Mouse (Mus musculus) neural tube, embryonic 14.5 days (tissue): ENCODE data around the gene Pecam1. TPM values are rescaled to one million over a fixed set of nuclear protein-coding genes. Genes with fewer than 3 reads are reported as not detected.

Source experiments
- ATAC-seq: fragments of 200-750 bp; cut with Nextera tagmentation; 2 replicates; pipeline ENCODE4 v1.8.0; 2017; ENCODE audit warnings: low read depth, mild to moderate bottlenecking, moderate TSS enrichment, moderate library complexity
- H3K27ac ChIP-seq: fragments of 300-500 bp; sonication (generic); 2 replicates; pipeline ENCODE4 v1.5.1; 2014; ENCODE audit warnings: low read depth, mild to moderate bottlenecking, control low read depth, low read length, moderate library complexity, mixed read lengths
- H3K27me3 ChIP-seq: fragments of 300-500 bp; sonication (generic); 2 replicates; pipeline ENCODE4 v1.6.1; 2014; ENCODE audit warnings: low read length; ENCODE audit not compliant: control insufficient read depth, insufficient read depth
- H3K36me3 ChIP-seq: fragments of 300-500 bp; sonication (generic); 2 replicates; pipeline ENCODE4 v1.6.1; 2014; ENCODE audit warnings: low read length, mixed read lengths; ENCODE audit not compliant: control insufficient read depth, insufficient read depth
- H3K4me1 ChIP-seq: fragments of 300-500 bp; sonication (generic); 2 replicates; pipeline ENCODE4 v1.6.1; 2014; ENCODE audit warnings: low read length; ENCODE audit not compliant: control insufficient read depth, insufficient read depth
- H3K4me2 ChIP-seq: fragments of 300-500 bp; sonication (generic); 2 replicates; pipeline ENCODE4 v1.6.1; 2014; ENCODE audit warnings: mild to moderate bottlenecking, low read depth, low read length, control low read depth
- H3K4me3 ChIP-seq: fragments of 300-500 bp; sonication (generic); 2 replicates; pipeline ENCODE4 v1.5.1; 2014; ENCODE audit warnings: low read depth, low read length, control low read depth, mixed read lengths
- H3K9ac ChIP-seq: fragments of 300-500 bp; sonication (generic); replicated peaks from 2 replicates; pipeline ENCODE4 v1.6.1; 2014; ENCODE audit warnings: low read depth, mild to moderate bottlenecking, control low read depth, low read length, mixed read lengths
- H3K9me3 ChIP-seq: fragments of 300-500 bp; sonication (generic); 2 replicates; pipeline ENCODE4 v1.6.1; 2016; ENCODE audit warnings: low read length; ENCODE audit not compliant: control insufficient read depth
- WGBS: fragments of 180-500 bp; shearing (Covaris S2); extraction: QIAGEN DNeasy Blood & Tissue Kit; methylation state at CpG from one replicate; pipeline ENCODE4 v1.1.7; 2014; 5-methylcytosine and 5-hydroxymethylcytosine counted together
- polyA plus RNA-seq: library from polyadenylated mRNA; unstranded; fragments of >200 nt; fragmentation: Nextera tagmentation; extraction: Ambion mirVana; gene quantifications from 2 replicates; pipeline ENCODE4 v1.2.1, GENCODE M21; 2014

Pecam1 gene
- polyA plus RNA-seq, 1 experiment from 2014 or later = 9.4 TPM

- Histone ChIP-seq H3K36me3 (no peaks in the 10 kb centered on the region), H3K4me2 (no peak overlapping the region), H3K4me3 (no peak overlapping the region), H3K9ac (no peak overlapping the region), H3K9me3 (no peaks in the 10 kb centered on the region), H3K27me3 (no peaks in the 10 kb centered on the region), H3K27ac (no peak overlapping the region), H3K4me1 (peaks cover 10% of the 10 kb centered on the region)
- WGBS = 70% methylated on average over 4 of the region's 4 CpGs
- ATAC-seq = no peak
These were observed 73.1 kb downstream of the Pecam1 start for GRCm38 (mm10) chr11:106677331-106677730.

DNA sequence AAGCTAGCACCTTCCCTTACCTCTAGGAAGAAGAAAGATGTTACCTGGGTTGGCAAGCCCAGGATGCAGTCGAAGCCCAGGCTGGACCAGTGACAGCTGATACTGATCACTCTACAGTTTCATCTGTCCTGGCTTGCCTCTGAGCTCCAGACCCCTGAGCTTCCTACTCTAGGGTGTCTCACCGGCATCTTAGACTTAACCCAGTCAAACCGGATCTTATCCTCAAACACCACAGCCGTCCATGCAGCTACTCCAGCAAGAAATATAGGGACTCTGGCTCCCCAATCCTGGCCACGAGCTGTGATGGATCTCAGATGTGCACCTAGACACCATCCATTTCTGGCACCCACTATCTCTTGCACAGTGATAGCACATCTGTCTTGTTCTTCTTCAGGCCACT lies 74.6 kb downstream of the Pecam1 start:
- no peak for ATAC-seq
- H3K9ac ChIP-seq = no peak overlapping the region
- no peak overlapping the region for H3K4me3 ChIP-seq
- no peaks in the 10 kb centered on the region for H3K27me3 ChIP-seq
- no peak overlapping the region for H3K4me2 ChIP-seq
- peaks cover 10% of the 10 kb centered on the region for H3K4me1 ChIP-seq
- H3K9me3 ChIP-seq = no peaks in the 10 kb centered on the region
- no peaks in the 10 kb centered on the region for H3K36me3 ChIP-seq
- 88% methylated on average over 5 of the region's 5 CpGs for WGBS
- no peak overlapping the region for H3K27ac ChIP-seq

DNA sequence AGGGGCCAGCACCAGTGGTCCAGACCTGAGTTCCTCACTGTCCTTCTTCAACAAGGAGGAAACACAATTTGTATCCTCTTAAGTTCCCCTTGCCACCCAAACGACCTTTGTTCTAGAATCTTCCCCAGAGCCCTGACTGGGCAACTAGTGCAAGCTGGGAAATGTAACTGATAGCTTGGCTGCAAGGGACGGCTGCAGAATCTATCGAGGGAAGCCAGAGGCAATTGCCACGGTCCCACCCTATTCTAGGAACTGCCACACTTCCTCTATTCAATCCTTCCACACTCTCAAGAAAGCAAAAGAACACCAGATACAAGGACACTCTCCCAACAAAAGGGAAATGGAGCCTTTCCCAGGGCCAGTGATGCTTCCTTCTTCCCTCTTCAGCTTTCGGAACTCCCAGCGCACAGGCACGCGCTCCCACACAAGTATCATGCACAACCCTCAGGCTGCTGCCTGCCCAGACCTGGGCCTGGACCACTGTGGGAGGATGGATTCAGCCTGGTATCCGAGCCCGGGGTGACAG lies 75.2 kb downstream of the Pecam1 start:
- no peak for ATAC-seq
- H3K9me3 ChIP-seq = no peaks in the 10 kb centered on the region
- H3K27me3 ChIP-seq = no peaks in the 10 kb centered on the region
- H3K4me1 ChIP-seq = peaks cover 10% of the 10 kb centered on the region
- 61% methylated on average over 10 of the region's 10 CpGs for WGBS
- H3K4me3 ChIP-seq = no peak overlapping the region
- no peaks in the 10 kb centered on the region for H3K36me3 ChIP-seq
- peak overlapping the region; percentile 11; the same call in 1 of the 2 replicates for H3K9ac ChIP-seq
- no peak overlapping the region; the same call in 1 of the 2 replicates for H3K4me2 ChIP-seq
- H3K27ac ChIP-seq = peak overlapping the region; percentile 74

GRCm38 (mm10) chr11:106674612-106675153 lies 75.7 kb downstream of the Pecam1 start:
- peak overlapping the region; percentile 74 for H3K27ac ChIP-seq
- no peaks in the 10 kb centered on the region for H3K27me3 ChIP-seq
- H3K9me3 ChIP-seq = no peaks in the 10 kb centered on the region
- peak overlapping the region; percentile 11; the same call in 1 of the 2 replicates for H3K9ac ChIP-seq
- peak; percentile 86; the same call in 1 of the 2 replicates for ATAC-seq
- peaks cover 12% of the 10 kb centered on the region for H3K4me1 ChIP-seq
- H3K4me3 ChIP-seq = no peak overlapping the region
- H3K36me3 ChIP-seq = no peaks in the 10 kb centered on the region
- WGBS = 5% methylated on average over 9 of the region's 9 CpGs
- H3K4me2 ChIP-seq = peak overlapping the region; percentile 26; the same call in 1 of the 2 replicates

DNA sequence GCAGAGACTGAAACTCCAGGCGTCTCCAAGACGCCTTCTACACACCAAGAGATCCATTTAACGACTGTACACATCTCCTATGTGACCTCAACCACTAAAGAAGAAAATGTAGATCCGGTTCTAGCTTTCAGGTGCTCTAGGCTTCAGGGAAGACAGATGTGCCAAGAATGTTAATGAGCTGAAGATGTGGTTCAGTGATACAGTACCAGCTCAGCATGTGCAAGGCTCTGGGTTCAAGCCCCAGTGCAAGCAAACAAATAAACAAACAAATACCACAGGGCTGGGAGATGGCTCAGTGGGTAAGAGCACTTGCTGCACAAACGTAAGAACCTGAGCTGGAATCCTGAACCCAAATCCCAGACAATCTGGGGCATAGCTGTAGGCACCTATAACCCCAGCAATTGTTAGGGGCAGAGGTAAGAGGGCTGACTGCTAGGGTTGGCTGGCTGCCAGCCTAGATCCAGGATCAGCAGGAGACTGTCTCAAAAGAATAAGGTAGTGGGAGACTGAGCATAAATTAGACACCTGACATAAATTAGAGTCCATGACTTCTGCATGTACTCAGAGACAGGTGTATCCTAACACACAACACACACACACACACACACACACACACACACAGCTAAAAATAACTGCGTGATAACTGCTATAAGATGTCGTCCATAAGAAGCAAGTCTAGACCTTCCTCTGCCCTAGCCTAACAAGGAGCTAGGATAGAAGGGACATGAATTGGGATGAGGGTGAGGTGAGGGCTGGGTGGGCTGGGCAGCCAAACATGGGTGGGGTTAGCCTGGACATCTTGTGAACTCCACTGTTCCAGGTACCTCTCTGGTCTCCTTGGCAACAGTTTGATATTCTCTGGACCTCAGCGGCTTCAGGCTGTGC lies 76.5 kb downstream of the Pecam1 start:
- peak overlapping the region; percentile 74 for H3K27ac ChIP-seq
- no peaks in the 10 kb centered on the region for H3K9me3 ChIP-seq
- no peaks in the 10 kb centered on the region for H3K27me3 ChIP-seq
- no peak overlapping the region for H3K9ac ChIP-seq
- H3K4me3 ChIP-seq = no peak overlapping the region
- peak overlapping the region; percentile 26; the same call in 1 of the 2 replicates for H3K4me2 ChIP-seq
- peaks cover 14% of the 10 kb centered on the region for H3K4me1 ChIP-seq
- WGBS = 71% methylated on average over 8 of the region's 8 CpGs
- peak; percentile 26; the same call in 1 of the 2 replicates for ATAC-seq
- H3K36me3 ChIP-seq = no peaks in the 10 kb centered on the region

- H3K4me3 ChIP-seq = no peak overlapping the region
- no peak overlapping the region for H3K4me2 ChIP-seq
- H3K9me3 ChIP-seq = no peaks in the 10 kb centered on the region
- no peak overlapping the region for H3K27ac ChIP-seq
- ATAC-seq = no peak
- 89% methylated on average over 5 of the region's 5 CpGs for WGBS
- no peaks in the 10 kb centered on the region for H3K36me3 ChIP-seq
- H3K4me1 ChIP-seq = peaks cover 14% of the 10 kb centered on the region
- H3K9ac ChIP-seq = no peak overlapping the region
- H3K27me3 ChIP-seq = no peaks in the 10 kb centered on the region
These were observed 77.4 kb downstream of the Pecam1 start for GRCm38 (mm10) chr11:106672919-106673505.

DNA sequence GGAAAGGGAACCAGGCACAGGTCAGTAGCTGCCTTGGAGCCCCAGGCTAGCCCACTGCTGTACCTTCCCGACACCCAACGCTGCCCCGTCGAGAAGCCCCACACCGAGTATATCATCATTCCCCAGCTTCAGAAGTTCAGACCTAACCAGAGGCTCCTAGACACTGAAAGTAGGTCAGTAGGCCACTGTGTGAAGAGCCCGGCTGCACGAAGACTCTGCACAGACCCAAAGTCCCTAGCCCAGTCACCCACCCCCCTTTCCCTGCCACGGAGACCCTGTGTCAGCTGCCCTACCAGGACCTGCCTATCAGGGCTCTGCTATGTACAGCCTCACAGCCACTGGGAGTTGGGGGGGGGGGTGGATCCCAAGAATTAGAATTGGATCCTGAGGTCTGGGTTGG lies 78.6 kb downstream of the Pecam1 start:
- Histone ChIP-seq H3K4me2 (no peak overlapping the region), H3K27ac (no peak overlapping the region), H3K36me3 (no peaks in the 10 kb centered on the region), H3K4me1 (peaks cover 14% of the 10 kb centered on the region), H3K27me3 (no peaks in the 10 kb centered on the region), H3K4me3 (no peak overlapping the region), H3K9ac (no peak overlapping the region), H3K9me3 (no peaks in the 10 kb centered on the region)
- WGBS = 94% methylated on average over 8 of the region's 8 CpGs
- no peak for ATAC-seq

GRCm38 (mm10) chr11:106670951-106671478 lies 79.4 kb downstream of the Pecam1 start:
- Histone ChIP-seq H3K27me3 (no peaks in the 10 kb centered on the region), H3K4me2 (no peak overlapping the region), H3K27ac (no peak overlapping the region), H3K4me1 (peaks cover 14% of the 10 kb centered on the region), H3K4me3 (no peak overlapping the region), H3K36me3 (no peaks in the 10 kb centered on the region), H3K9ac (no peak overlapping the region), H3K9me3 (no peaks in the 10 kb centered on the region)
- no peak for ATAC-seq
- 71% methylated on average over 4 of the region's 4 CpGs for WGBS
